Mouse (Mus musculus): ENCODE measurements around the gene Foxl1.
"Not testable (repeated sequence)": the region's sequence is repeated elsewhere in the genome, so short reads cannot be mapped to it uniquely, and the experiment has no call there.

Gene Foxl1

GRCm38 (mm10) chr8:121124547-121125239, 3.0 kb upstream of the Foxl1 start:
- no peak for DNase-seq (ENCODE audit: low read depth, low spot score)

GRCm38 (mm10) chr8:121125311-121125876, 2.3 kb upstream of the Foxl1 start:
- DNase-seq (ENCODE audit: low read depth, low spot score), result no peak

DNA sequence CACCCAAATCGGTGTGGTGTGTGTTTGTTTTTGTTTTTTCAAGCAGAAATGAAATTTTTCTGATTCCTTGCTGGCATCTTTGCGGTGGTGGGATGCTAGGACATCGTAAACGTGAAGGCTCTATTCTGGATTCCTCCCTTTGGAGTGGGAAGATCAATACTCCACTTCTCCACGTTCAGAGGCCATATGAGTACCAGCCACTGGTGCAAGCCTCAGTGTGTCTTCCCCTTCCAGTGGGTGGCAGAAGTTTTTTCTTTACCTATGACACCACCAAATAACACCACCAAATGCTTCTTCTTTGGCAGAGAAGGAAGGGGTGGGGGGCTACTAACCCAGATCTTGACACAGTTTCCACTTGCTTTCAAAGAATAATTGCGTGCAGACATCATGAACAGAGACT, 1.5 kb upstream of the Foxl1 start:
- no peak for DNase-seq (ENCODE audit: low read depth, low spot score)

DNA sequence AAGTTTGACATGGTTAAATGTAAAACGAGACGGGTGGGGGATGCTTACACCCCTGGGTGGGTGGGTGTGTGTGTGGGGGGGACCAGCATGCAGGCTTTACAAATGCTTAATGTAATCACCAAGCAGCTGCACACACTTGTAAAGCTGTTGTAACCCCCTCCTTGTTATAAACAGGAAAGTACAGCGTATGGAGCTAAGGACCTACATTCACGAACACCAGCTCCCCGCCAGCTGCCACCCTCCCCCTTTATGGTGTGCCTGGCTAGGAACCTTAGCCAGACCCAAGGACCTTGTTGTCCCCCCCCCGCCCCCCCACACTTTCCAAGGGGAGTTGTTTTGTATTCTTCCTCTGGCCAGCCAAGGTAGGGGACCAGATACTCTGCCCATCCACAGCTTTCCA, 1.0 kb upstream of the Foxl1 start:
- DNase-seq (ENCODE audit: low read depth, low spot score), result no peak

GRCm38 (mm10) chr8:121127291-121127701, 444 bp upstream of the Foxl1 start:
- DNase-seq (ENCODE audit: low read depth, low spot score), result no peak

DNA sequence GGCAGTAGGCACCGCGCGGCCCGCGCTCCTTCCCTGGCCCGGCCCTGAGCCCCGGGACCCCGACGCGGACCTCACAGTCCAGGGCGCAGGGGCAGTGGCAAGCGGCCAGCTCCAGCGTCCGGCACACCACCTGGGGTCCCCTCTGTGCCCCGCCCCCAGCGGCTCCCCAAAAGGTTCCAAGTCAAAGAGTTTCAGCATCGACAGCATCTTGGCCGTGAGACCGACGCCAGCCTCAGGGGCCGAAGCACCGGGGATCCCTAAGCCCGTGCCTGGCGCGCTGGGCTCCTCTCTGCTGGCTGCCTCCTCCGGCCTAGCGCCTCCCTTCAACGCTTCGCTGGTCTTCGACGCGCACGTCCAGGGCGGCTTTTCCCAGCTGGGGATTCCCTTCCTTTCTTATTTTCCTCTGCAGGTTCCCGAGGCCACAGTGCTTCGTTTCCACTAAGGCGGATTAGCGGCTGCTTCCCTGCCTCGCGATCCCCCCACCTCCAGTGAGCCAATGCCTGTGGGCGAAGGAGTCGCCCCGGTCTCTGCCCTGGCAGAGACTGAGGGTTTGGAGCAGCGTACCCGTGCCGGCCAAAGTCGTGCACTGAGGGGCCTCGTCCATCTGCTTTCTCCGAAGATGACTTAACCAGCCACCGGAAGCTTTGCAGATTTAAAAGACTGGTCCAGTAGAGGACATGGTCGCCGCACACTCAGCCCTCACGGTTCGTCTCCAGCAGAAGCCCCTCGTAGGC, 958 bp downstream of the Foxl1 start:
- DNase-seq (ENCODE audit: low read depth, low spot score), result no peak

DNA sequence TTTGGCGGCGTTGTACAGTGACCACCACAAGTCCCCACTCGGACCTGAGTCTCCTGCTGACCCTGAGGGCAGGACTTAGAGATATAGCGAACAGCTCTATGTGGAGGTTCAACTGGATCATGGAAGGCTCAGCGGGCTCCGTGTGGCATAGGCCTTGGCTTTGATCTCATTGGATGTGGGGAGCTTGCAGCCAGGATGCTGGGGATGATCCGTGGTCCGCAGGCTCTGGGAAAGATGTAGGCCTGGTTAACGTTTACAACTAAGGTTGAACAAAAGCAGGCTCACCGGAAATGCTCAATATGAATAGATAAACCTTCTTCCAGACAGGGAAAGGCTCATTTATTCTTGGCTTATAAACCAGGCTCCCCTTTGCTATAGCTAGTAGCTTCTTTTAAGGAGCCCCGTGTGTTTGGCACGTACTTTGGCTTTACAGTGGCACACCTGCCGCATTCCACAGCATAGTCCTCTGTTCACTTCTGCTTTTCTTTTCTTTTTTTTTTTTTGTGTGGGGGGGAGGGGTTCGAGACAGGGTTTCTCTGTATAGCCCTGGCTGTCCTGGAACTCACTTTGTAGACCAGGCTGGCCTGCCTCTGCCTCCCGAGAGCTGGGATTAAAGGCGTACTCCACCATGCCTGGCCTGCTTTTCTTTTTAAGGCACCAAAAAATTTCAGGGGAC, 1.7 kb downstream of the Foxl1 start:
- DNase-seq (ENCODE audit: low read depth, low spot score), result no peak

DNA sequence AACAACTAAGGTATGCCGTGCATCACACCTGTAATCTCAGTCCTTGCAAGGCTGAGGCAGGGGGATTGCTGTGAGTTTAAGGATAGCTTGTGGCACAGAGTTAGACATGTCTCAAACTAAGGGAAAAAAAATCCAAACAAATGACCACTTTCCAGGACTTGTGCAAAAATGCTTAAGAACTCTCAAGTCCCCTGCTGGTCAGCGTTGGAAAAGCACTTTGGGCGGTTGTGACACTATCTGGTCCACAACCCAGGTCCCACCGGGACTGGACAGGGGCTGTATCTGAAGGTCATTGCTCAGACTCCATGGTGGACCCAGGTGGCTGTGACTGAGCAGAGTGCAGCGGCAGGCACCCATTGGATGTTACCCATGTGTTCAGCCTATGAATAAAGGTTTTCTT, 2.8 kb downstream of the Foxl1 start:
- DNase-seq (ENCODE audit: low read depth, low spot score), result no peak

GRCm38 (mm10) chr8:121132961-121133513, 5.3 kb downstream of the Foxl1 start:
- DNase-seq (ENCODE audit: low read depth, low spot score), result no peak

DNA sequence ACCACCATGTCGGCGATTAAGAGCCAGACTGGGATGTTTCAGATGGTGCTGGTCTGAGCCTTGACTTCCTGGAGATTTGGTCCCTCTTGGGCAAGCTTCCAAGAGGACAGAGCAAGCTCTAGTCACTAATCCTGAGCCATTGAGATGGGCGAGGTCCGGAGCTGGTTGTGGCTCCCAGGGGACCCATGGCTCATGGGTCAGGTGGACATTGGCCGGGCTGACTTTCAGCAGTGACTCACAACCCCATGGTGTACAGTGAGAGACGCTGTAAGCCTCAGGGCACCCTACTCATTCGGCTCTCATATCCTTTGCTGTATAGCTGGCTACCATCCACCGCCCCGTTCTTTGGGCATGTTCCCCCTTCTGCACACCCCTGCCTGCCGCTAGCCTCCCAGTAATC, 6.4 kb downstream of the Foxl1 start:
- no peak for DNase-seq (ENCODE audit: low read depth, low spot score)

DNA sequence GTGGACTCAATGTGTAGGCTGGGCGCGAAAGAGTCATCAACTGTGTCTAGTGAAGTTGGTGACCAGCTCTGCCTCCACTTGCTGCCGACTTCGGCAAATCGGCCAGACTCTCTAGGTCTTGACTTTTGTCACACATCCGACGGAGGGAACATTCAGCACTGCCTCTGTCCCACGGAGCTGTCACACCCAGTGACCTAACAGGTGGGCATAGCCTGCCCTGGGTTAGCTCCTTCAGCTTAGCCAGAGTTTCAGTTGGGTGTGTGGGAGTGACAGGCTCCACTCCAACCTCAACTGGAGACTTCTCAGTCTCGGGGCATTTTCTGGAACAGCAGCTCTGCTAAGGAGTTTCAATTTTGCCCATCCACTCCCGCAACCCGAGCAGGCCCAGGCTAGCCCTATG, 6.8 kb downstream of the Foxl1 start:
- DNase-seq (ENCODE audit: low read depth, low spot score), result no peak

DNA sequence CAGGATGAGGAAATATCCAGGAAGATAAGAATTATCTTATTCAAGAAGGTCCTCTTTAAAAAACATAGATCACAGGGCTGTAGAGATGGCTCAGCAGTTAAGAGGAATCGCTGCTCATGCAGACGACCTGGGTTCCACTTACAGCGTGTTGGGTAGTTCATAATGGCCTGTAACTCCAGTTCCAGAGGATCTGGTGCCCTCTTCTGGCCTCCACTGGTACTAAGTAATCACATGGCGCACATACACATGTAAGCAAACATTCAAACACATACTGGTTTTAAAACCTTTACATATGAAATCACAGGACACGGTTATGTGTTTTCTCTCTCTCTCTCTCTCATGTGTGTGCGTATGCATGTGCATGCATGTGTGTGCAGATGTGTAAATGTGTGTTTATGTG, 9.1 kb downstream of the Foxl1 start:
- DNase-seq (ENCODE audit: low read depth, low spot score), result no peak

DNA sequence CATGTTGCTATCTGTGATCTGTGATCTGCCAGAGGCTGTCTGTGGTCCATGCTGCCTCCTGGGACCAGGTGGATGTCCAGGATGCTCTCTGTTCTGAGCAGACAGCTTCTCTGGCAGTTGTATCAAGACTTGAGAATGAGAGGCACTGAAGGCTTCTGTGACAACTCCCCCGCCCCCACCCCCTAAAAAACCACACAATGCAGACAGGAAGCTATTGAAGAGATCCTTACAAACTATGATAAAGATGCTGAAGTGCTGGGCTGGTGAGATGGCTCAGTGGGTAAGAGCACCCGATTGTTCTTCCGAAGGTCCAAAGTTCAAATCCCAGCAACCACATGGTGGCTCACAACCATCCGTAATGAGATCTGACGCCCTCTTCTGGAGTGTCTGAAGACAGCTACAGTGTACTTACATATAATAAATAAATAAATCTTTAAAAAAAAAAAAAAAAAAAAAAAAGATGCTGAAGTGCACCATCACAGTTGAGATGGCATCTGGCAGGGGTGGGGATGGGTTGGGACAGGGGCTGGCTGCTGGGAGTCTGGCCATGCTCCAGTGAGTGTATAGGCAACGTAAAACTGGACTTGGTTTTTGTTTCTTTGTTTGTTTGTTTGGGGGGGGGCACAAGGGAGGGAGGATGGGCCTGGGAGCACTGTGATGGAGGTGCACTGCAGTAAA, 17.9 kb downstream of the Foxl1 start:
- DNase-seq (ENCODE audit: low read depth, low spot score), result not testable (repeated sequence)

GRCm38 (mm10) chr8:121148573-121149083, 20.9 kb downstream of the Foxl1 start:
- no peak for DNase-seq (ENCODE audit: low read depth, low spot score)

DNA sequence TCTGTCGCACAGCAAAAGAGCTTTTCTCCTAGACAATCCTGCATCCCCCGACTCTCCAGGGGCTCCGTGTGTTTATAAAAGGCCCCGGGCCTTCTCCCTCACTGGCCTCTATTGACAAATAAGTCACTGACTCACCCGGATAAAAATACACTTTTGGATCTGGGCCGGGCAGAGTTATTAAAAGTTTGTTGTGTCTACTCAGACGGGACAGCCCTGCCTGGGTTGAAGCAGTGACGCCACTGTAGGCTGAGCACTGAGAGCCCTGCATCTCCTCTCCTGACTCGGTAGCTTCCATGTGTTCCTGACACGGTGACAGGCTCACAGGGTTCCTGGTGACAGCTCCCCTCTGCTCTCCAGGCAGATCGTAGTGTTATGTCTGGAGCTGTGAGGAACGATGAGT, 24.7 kb downstream of the Foxl1 start:
- DNase-seq (ENCODE audit: low read depth, low spot score), result no peak

DNA sequence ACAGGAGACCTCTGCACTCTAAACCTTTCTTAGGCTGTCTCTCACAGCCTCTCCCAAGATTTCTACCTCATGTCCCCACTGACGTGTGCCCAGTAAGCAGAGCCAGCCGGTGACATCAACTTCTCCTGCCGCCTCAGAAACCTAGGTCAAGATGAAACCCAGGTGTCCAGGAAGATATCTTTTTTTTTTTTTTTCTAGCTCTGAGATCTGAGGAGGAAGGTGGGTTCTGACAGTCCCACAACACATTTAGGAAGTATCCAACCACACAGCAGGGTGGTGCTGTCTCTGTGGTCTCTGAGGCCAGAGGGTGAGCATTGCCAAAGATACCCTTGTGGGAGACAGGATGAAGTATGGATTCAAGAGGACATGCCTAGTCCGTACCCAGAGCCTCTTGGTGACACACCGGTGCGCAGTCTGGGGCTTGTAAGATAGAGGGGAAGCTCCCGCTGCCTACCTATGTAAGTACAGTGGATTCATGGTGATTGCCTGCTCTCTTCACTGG, 29.3 kb downstream of the Foxl1 start:
- no peak for DNase-seq (ENCODE audit: low read depth, low spot score)

DNA sequence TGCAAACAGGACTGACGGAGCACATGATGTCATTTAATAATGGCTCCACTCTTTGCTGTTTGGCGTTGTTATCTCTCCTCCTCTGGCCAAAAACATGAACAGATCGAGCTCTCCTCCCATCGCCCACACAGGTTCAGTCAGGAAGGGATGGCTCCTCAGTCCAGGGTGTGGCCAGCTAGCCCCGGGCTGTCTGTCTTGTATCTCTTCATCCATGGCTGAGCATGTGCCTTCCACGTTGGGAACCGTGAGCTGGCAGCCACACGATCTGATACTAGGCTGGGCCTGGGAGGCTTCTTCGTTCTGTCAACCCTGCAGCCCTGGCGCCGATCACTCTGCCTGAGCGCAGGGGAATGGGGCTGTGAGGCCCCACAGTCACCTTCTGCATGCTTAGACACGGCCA, 31.1 kb downstream of the Foxl1 start:
- DNase-seq (ENCODE audit: low read depth, low spot score), result no peak

DNA sequence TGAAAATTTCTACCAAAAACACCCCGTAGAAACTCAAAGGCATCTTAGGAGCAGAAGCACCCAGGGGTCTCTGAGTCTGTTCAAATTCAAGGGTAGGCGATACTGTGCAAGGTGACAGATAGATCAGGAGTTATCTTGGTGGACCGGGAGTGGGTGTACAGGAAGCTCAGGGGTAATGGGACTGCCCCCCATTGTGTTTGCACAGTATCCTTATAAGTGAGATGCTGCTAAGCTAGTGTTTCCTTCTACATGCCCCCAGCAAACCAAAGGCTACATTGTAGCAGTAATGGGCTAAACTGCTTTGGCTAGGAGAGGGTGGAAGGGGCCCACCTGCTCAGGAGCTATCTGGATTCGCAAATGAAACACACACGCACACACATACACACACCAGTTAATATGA, 33.7 kb downstream of the Foxl1 start:
- no peak for DNase-seq (ENCODE audit: low read depth, low spot score)

- DNase-seq (ENCODE audit: low read depth, low spot score), result no peak
These were observed 34.7 kb downstream of the Foxl1 start for GRCm38 (mm10) chr8:121162413-121162812.

DNA sequence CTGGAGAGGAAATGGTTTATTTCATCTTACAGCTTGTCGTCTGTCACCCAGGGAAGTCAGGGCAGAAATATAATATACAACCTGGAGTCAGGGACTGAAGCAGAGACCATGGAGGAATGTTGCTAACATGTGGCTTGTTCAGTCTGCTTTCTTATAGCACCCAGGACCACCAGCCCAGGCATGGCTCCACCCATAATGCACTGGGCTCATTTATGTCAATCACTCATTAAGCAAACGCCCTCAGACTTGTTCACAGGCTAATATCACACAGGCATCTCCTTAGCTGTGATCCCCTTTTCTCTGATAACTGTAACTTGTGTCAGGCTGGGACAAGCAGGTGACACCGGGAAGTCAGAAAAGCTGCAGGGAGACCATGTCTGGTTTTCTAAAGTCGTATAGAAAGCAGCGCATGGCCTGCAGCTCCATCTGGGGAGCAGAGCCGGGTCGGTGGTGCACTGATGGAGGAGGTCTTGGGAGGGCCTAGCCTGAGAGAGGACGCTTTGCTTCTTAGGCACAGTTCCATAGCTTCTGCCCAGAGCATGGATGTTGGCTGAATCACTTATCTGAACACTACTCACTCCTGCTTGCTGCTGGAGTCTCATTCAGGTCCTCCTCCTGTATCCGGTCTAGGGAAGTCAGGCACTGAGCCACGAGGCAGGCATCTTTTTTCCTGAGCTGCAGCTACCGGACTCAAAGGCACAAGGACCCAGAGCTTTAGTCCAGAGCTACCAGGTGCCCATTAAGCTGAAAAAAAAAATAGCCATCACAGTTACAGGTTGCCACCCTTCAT, 35.4 kb downstream of the Foxl1 start:
- DNase-seq (ENCODE audit: low read depth, low spot score), result no peak
